Mouse (Mus musculus): ENCODE results near the gene Fam120c.

The Fam120c gene

GRCm38 (mm10) chrX:151520458-151521322 lies 176.7 kb downstream of the Fam120c start, which contains the start of gene Phf8:
Gene Phf8 (plus strand): TSS chrX:151520672.
- peak; percentile 92 to 93 for DNase-seq (ENCODE audit: low read depth in 2 of 2, low spot score in 2 of 2)
